ENCODE assay signal across 13 mouse cellular contexts in the genomic region with DNA sequence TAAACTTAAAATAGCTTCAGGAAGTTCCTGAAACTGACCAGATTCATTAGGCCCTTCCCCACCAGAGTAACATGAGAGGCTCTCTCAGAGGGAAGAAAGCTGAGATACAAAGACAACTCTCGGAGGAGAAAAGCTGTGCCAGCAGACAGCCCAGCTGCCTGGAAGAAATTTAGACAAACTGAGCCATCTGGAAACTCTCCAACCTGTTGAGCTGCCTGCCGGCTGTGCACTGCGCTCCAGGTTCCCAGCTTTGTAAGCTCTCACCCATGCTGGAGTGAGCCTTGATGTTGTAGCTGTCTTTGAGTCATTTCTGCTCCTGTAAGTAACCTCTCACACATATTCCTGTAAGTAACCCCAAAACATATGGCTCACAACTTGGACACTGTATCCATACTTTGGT. TPM values are rescaled to one million over a fixed set of nuclear protein-coding genes. Genes with fewer than 3 reads are reported as not detected.
DNase-seq lines count a peak whose midpoint lies in the region; ATAC-seq lines count a peak whose summit lies in the region.
"Had no signal": no experiment of that assay in that cellular context is flagged by ENCODE, and none has a peak within 500 bp of the region (broad histone marks: within the 10 kb centered on the region; RNA-seq: fewer than 3 reads in every experiment).

No protein-coding gene starts in this region.

- DNase-seq in frontal cortex, postnatal 14 days (ENCODE audit: low spot score in 2 of 2) = no peak
- no peak for DNase-seq in lung, postnatal 36 days
- peak; percentile 35 for DNase-seq in gastrocnemius, postnatal 10 days
- peak; percentile 24 to 31 for DNase-seq in right cerebral cortex, postnatal 36 days (ENCODE audit: low spot score in 2 of 2)

- peak; percentile 82 for ATAC-seq in frontal cortex, adult (ENCODE audit: low TSS enrichment)
- ATAC-seq in lung, embryonic 16.5 days (ENCODE audit: low read depth) = no peak
- ATAC-seq in megakaryocyte, adult 5-6 weeks (ENCODE audit: poor library complexity, severe bottlenecking) = no peak
- no peak for ATAC-seq in inflammation-experienced regulatory T-cells, adult 6 months
- ATAC-seq: CD4-positive, CD25-positive, alpha-beta regulatory T cell, adult 4 months; midbrain, embryonic 16.5 days had no signal

- no peaks in the 10 kb centered on the region for H3K27me3 ChIP-seq in lung, embryonic 16.5 days (ENCODE audit: control insufficient read depth, insufficient read depth, low read depth, low read length)
- H3K27me3 ChIP-seq: kidney, embryonic 15.5 days had no signal

- H3K4me1 ChIP-seq in lung, embryonic 16.5 days (replicated peaks; ENCODE audit: control insufficient read depth, insufficient read depth, low read length) = peaks cover 46% of the 10 kb centered on the region

- H3K4me3 ChIP-seq in lung, embryonic 16.5 days (ENCODE audit: low read length) = no peak overlapping the region
- H3K4me3 ChIP-seq: kidney, embryonic 15.5 days had no signal

- H3K9ac ChIP-seq in lung, embryonic 16.5 days (ENCODE audit: low read length) = no peak overlapping the region
- H3K9ac ChIP-seq: kidney, embryonic 15.5 days; liver, embryonic 14.5 days had no signal

- H3K36me3 ChIP-seq in lung, embryonic 16.5 days (ENCODE audit: control insufficient read depth, insufficient read depth, low read length) = no peaks in the 10 kb centered on the region
- H3K36me3 ChIP-seq: kidney, embryonic 15.5 days had no signal

- no peak overlapping the region for H3K4me2 ChIP-seq in lung, embryonic 16.5 days (ENCODE audit: low read depth, low read length)
- H3K4me2 ChIP-seq: kidney, embryonic 15.5 days had no signal

- H3K9me3 ChIP-seq in lung, embryonic 16.5 days (ENCODE audit: control insufficient read depth, low read length) = no peaks in the 10 kb centered on the region; the same call in 1 of the 2 replicates
- H3K9me3 ChIP-seq: kidney, embryonic 15.5 days had no signal

- H3K27ac ChIP-seq in lung, embryonic 16.5 days (ENCODE audit: low read length) = 0 out of 2 replicates have a peak overlapping the region, but pooled peaks have one; percentile 5
- H3K27ac ChIP-seq: kidney, embryonic 15.5 days; liver, embryonic 14.5 days had no signal

- WGBS in lung, embryonic 16.5 days = 47% methylated on average over 3 of the region's 3 CpGs

RNA-seq across cellular contexts. Expression of a gene that starts 20.0 kb away (rescaled TPM):
- 0.24 and 0.39 TPM in 2 replicates for polyA plus RNA-seq in lung, embryonic 16.5 days (2015; fragmentation: Nextera tagmentation; extraction: Ambion mirVana)
- total RNA-seq in gastrocnemius, postnatal 10 days (2021) = under 1 TPM; 0.26 to 0.70 TPM
- not detected in 2 replicates for total RNA-seq in megakaryocyte, adult 5-6 weeks (2015)
- total RNA-seq in megakaryocyte, adult 5-6 weeks (2017) = not detected in 2 replicates
- polyA plus RNA-seq in inflammation-experienced regulatory T-cells, adult 6 months (2017; shearing (Covaris generic)) = 1 to 10 TPM; 5.6 to 9.0 (median 6.7) TPM
- polyA plus RNA-seq: liver, embryonic 14.5 days; midbrain, embryonic 16.5 days; stomach, embryonic 16.5 days had no signal

RNA-seq across cellular contexts. Expression of a gene that starts 23.2 kb away (rescaled TPM):
- 29.7 and 33.9 TPM in 2 replicates for polyA plus RNA-seq in lung, embryonic 16.5 days (2015; fragmentation: Nextera tagmentation; extraction: Ambion mirVana)
- 10 to 100 TPM in 1 of 2 experiments, 1 to 10 TPM in 1; 9.4 to 13.7 TPM for total RNA-seq in gastrocnemius, postnatal 10 days (2021)
- total RNA-seq in megakaryocyte, adult 5-6 weeks (2015) = 37.2 and 38.5 TPM in 2 replicates
- 78.4 and 93.1 TPM in 2 replicates for total RNA-seq in megakaryocyte, adult 5-6 weeks (2017)
- 100 to 1,000 TPM; 273 to 355 (median 291) TPM for polyA plus RNA-seq in inflammation-experienced regulatory T-cells, adult 6 months (2017; shearing (Covaris generic))

Comparison
In these comparisons a context has a peak if more than half of its experiments do, and no peak if none do; other contexts are left out.
1. DNase-seq: peak in gastrocnemius, postnatal 10 days (single experiment) and right cerebral cortex, postnatal 36 days (2 of 2); none in frontal cortex, postnatal 14 days (0 of 2) and lung, postnatal 36 days (single experiment).